Mouse (Mus musculus): ENCODE measurements around the gene Ankrd39. TPM values are rescaled to one million over a fixed set of nuclear protein-coding genes. Genes with fewer than 3 reads are reported as not detected.
A peak's percentile ranks its signal among the peaks of the same experiment; 100 is the strongest.

Ankrd39 gene
- polyA plus RNA-seq, 1 experiment from 2014 or later = 32.5 TPM

DNA sequence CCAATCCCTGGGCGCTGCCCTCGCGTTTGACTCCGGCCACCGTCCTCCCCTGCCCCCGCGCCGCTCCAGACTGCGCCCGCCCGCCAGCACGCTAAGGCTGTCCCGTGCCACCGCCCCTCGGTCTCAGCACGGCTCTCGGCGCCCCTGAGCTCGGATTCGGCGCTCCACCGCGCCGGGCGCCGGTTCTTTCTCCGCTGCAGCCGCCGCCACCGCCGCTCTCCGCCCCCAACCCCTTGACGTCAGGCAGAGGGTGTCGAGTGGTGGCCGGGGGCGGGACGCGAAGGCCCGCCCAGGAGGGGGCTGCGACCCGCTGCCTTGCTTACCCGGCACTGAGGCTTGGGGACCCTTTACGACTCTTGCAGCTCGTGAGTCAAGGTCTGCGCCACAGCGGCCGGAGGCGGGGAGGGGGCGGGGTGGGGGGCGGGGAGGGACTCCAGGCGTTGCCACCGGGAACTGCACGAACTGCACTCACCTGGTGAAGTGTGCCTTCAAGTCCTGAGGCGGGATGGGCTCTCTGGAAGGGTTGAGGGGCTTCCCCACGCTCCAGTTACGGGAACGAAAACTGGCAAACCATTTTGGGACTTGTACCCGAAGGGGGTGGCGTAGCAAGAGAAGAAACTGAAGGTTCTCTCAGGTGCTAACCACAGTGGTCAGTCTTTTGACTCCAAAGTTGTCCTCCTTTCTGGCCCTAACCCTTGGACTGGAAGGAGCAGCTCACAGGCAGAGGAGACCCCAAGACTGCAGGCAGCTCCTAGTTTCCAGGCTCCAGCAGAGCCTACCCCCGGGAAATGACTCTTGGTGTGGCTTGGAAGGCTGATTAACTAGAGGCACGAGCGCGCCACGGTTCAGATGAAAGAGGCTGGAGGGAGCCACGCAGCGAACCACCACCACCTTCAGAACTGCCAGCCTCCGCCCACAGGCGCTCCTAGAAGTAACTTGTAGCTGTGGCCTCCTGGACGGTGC, 11.1 kb upstream of the Ankrd39 start, which contains the start of gene Sema4c:
TSS of gene Sema4c (minus strand) at position 319 of the 963 bp plus-strand sequence.
- peaks cover 43% of the 10 kb centered on the region for H3K4me1 ChIP-seq (ENCODE audit: control insufficient read depth, insufficient read depth, low read length)
- peak; percentile 45 for ATAC-seq (replicated peaks; ENCODE audit: extremely low read depth, insufficient read depth, low FRiP score)
- 1% methylated on average over 69 of the region's 69 CpGs for WGBS

DNA sequence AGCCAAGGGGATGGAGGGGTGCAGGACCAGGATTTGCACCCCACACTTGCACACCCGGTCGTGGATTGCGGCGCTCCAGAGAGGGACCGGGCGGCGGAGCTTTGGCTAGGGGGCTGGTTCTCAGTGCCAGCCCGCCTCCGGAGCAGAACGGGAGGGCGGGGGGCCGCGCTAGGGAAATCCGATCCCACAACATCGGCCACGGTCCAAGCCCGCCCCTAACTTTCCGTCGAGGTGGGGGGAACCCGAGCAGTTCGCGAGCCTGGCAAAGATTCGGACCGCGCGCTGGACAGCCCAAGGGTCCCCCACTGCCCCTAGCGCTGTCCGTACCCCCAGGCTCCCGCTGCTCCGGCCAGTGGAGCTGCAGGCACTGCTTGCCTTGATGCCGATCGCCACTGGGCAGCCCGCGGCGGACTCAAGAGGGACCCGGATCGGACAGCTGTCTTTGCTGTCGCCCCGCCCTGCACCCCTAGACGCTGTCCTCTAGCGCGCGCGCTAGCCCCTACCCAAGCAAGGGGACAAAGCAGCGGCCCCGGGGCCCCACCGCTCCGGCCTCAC, 10.3 kb upstream of the Ankrd39 start:
- Histone ChIP-seq H3K4me1 (ENCODE audit: control insufficient read depth, insufficient read depth, low read length) (peaks cover 43% of the 10 kb centered on the region), H3K9ac (ENCODE audit: low read length) (peak overlapping the region; percentile 98)
- WGBS = 0% methylated on average over 44 of the region's 48 CpGs

More for the DNA sequence above, 11.1 kb upstream of the Ankrd39 start, which contains the start of gene Sema4c:
- Histone ChIP-seq H3K27me3 (ENCODE audit: control insufficient read depth, insufficient read depth, low read length) (no peaks in the 10 kb centered on the region), H3K36me3 (ENCODE audit: control insufficient read depth, insufficient read depth) (peaks cover 9% of the 10 kb centered on the region), H3K4me3 (ENCODE audit: low read length) (peak within 1 kb of the TSS; percentile 90), H3K4me2 (ENCODE audit: low read depth, low read length) (peak within 1 kb of the TSS; percentile 73), H3K9ac (ENCODE audit: low read length) (peak within 1 kb of the TSS; percentile 98), H3K27ac (ENCODE audit: low read length) (peak within 1 kb of the TSS; percentile 98), H3K9me3 (replicated peaks; ENCODE audit: control insufficient read depth, low read length) (no peaks in the 10 kb centered on the region)

DNA sequence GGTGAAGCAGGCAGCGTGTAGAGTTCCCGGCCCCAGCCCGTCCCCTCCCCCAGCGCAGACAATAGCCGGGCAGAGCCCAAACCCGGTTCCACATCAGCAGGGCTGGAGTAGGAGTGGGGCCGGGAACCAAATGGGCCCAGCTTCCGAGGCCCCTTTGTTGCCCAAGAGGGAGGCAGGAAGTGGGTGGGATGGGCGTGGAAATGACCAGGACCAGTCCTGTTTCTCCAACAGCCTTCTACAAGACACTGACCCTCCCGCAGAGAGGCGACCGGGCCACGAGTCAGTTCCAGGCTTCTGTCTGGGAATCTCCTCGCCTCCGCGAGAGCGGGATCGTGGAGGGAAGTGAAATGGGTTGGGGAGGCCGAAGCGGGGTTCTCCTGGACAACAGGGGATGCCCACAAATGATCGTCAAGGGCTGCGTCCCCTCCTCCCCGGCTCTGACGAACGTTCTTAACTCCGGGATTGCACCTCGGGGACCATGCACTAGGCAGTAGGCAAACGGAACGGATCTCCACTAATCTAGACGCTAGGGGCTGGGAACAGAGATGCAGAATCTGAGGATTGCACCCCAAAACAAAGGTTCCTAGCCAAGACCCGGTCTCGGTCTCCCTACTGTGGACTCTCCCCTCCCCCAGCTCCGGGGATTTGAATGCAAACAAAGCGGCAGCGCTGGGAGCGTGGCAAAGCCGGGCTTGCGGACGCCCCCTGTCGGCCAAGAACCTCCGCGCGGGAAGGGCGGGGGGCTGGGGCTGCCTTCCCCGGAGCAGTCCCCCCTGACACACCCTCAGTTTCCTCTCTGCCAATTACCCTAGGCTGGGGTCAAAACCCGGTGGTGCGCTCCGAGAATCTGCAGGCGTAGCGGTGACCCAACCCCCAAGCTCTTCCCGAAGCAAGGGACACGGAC, 9.6 kb upstream of the Ankrd39 start:
- Histone ChIP-seq H3K27ac (ENCODE audit: low read length) (peak overlapping the region; percentile 98), H3K27me3 (ENCODE audit: control insufficient read depth, insufficient read depth, low read length) (no peaks in the 10 kb centered on the region), H3K9me3 (replicated peaks; ENCODE audit: control insufficient read depth, low read length) (no peaks in the 10 kb centered on the region), H3K4me2 (ENCODE audit: low read depth, low read length) (peak overlapping the region; percentile 73), H3K9ac (ENCODE audit: low read length) (peak overlapping the region; percentile 98), H3K4me3 (ENCODE audit: low read length) (peak overlapping the region; percentile 90), H3K4me1 (ENCODE audit: control insufficient read depth, insufficient read depth, low read length) (peaks cover 38% of the 10 kb centered on the region), H3K36me3 (ENCODE audit: control insufficient read depth, insufficient read depth) (peaks cover 24% of the 10 kb centered on the region)
- WGBS = under 1% methylated on average over 52 of the region's 52 CpGs
- ATAC-seq (replicated peaks; ENCODE audit: extremely low read depth, insufficient read depth, low FRiP score) = peak; percentile 66

More for the DNA sequence above, 10.3 kb upstream of the Ankrd39 start:
- H3K27ac ChIP-seq (ENCODE audit: low read length) = peak overlapping the region; percentile 98
- H3K9me3 ChIP-seq (replicated peaks; ENCODE audit: control insufficient read depth, low read length) = no peaks in the 10 kb centered on the region
- H3K27me3 ChIP-seq (ENCODE audit: control insufficient read depth, insufficient read depth, low read length) = no peaks in the 10 kb centered on the region
- peaks cover 17% of the 10 kb centered on the region for H3K36me3 ChIP-seq (ENCODE audit: control insufficient read depth, insufficient read depth)
- peak overlapping the region; percentile 73 for H3K4me2 ChIP-seq (ENCODE audit: low read depth, low read length)
- peak overlapping the region; percentile 90 for H3K4me3 ChIP-seq (ENCODE audit: low read length)
- ATAC-seq (replicated peaks; ENCODE audit: extremely low read depth, insufficient read depth, low FRiP score) = peak; percentile 76

DNA sequence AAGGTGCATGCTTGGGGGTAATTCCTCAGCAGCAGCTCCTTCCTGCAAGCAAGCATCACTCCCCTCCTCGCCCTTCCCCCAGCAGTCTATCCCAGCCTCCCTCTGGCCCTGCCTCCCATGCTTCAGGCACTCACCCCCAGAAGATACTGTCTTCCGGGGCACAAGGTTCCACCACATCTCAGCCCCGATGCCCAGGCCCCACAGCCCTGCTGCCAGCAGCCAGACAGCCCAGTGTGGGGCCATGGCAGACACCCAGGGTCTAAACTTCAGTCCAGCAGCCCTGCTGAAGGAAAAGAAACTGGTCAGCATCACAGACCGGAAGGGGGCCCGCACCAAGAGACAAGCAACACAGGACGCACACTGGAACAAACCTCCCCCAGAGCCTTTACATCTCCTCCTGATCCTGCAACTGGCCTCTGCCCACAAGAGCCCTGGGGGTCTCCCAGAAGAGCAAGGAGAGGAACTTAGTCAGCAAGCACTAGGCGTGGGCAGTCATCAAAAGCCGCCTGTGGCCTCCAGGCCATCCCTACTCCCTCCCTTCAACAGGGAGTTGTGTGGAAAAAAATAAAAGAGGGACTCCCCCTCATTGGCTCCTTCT, 8.7 kb upstream of the Ankrd39 start:
- H3K36me3 ChIP-seq (ENCODE audit: control insufficient read depth, insufficient read depth) = peaks cover 32% of the 10 kb centered on the region
- peak overlapping the region; percentile 98 for H3K27ac ChIP-seq (ENCODE audit: low read length)
- H3K9me3 ChIP-seq (replicated peaks; ENCODE audit: control insufficient read depth, low read length) = no peaks in the 10 kb centered on the region
- H3K4me3 ChIP-seq (ENCODE audit: low read length) = peak overlapping the region; percentile 90
- peak overlapping the region; percentile 73 for H3K4me2 ChIP-seq (ENCODE audit: low read depth, low read length)
- H3K27me3 ChIP-seq (ENCODE audit: control insufficient read depth, insufficient read depth, low read length) = no peaks in the 10 kb centered on the region
- H3K9ac ChIP-seq (ENCODE audit: low read length) = peak overlapping the region; percentile 98
- ATAC-seq (replicated peaks; ENCODE audit: extremely low read depth, insufficient read depth, low FRiP score) = no peak
- peaks cover 36% of the 10 kb centered on the region for H3K4me1 ChIP-seq (ENCODE audit: control insufficient read depth, insufficient read depth, low read length)
- WGBS = 7% methylated on average over 8 of the region's 8 CpGs

DNA sequence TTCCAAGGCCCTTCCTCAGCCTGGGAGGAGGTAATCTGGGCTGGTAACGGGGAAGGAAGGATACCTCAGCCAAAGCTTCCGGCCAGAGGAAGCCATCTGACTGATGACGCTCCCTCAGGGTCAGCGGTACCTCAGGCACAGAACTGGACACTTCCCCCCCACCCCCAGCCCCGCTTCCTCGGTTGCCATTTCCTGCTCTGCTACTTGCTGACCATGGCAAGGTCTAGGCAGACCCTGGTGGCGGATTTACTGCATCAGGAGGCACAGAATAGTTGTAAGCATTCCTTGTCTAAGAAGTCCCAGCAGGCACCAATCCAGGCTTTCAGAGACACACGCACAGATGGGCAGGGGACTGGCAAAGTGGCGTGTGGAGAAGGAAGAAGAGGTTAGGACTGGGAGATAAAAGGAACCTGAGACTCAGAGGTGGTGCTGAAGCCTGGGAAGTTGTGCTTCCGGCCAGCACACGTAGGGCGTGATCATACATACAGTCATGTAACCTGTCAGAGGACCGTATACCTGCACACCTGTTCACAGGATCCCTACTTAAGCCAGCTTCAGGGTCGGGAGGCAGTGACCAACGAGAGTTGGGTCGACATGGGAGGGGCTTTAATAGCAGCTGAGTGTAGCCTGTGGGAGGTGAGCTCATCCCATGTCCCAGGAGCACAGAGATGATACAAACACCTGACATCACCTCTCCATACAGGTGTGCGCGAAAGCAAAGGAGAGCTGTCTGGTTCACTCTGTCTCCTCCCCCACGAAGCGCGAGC, 7.6 kb upstream of the Ankrd39 start:
- Histone ChIP-seq H3K4me2 (ENCODE audit: low read depth, low read length) (peak overlapping the region; percentile 73), H3K27me3 (ENCODE audit: control insufficient read depth, insufficient read depth, low read length) (no peaks in the 10 kb centered on the region), H3K9ac (ENCODE audit: low read length) (no peak overlapping the region), H3K4me1 (ENCODE audit: control insufficient read depth, insufficient read depth, low read length) (peaks cover 31% of the 10 kb centered on the region), H3K4me3 (ENCODE audit: low read length) (0 out of 2 replicates have a peak overlapping the region, but pooled peaks have one; percentile 90), H3K36me3 (ENCODE audit: control insufficient read depth, insufficient read depth) (peaks cover 40% of the 10 kb centered on the region), H3K27ac (ENCODE audit: low read length) (peak overlapping the region; percentile 41), H3K9me3 (replicated peaks; ENCODE audit: control insufficient read depth, low read length) (no peaks in the 10 kb centered on the region)
- WGBS = 65% methylated on average over 21 of the region's 21 CpGs
- no peak for ATAC-seq (replicated peaks; ENCODE audit: extremely low read depth, insufficient read depth, low FRiP score)

DNA sequence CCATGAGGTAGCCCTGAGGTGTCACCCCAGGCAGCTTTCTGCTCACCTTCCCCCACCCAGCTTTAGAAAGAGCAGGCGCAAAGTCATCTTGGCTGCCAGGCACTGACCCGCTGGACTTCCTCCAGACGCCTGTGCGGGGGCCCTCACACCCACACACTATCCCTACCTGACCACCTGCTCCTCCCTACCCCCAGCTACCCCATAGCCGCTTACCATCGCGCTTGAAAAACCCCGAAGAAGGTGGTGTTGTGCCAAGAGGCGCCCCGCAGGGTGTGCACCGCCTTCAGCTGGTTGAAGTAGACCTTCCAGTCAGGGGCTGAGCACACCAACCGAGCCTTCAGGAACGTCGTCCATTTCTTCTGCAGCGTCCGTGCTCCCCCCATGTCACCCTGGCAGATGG, 5.3 kb upstream of the Ankrd39 start:
- Histone ChIP-seq H3K27me3 (ENCODE audit: control insufficient read depth, insufficient read depth, low read length) (no peaks in the 10 kb centered on the region), H3K27ac (ENCODE audit: low read length) (no peak overlapping the region), H3K4me2 (ENCODE audit: low read depth, low read length) (no peak overlapping the region), H3K9ac (ENCODE audit: low read length) (no peak overlapping the region), H3K4me3 (ENCODE audit: low read length) (no peak overlapping the region), H3K9me3 (replicated peaks; ENCODE audit: control insufficient read depth, low read length) (no peaks in the 10 kb centered on the region), H3K36me3 (ENCODE audit: control insufficient read depth, insufficient read depth) (peaks cover 48% of the 10 kb centered on the region), H3K4me1 (ENCODE audit: control insufficient read depth, insufficient read depth, low read length) (peaks cover 32% of the 10 kb centered on the region)
- no peak for ATAC-seq (replicated peaks; ENCODE audit: extremely low read depth, insufficient read depth, low FRiP score)
- WGBS = 88% methylated on average over 16 of the region's 16 CpGs

DNA sequence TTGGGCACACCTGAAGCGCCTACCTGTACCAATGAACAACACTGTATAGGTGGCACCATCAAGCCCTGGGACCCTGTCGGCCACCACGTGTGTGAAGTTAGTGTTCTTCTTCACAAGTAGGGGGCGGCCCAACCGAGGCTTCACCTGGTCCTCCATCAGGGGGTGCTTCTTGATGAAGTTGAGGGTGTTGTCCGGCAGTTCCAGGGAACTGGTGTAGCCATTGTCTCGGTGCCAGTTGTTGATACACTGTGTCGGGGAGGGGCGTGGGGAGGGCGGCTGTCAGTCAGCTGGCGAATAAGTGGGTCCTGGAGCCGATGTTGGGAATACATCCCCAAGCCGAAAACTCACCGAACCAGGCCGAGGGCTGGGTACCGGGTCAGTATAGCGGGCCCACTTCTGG, 4.7 kb upstream of the Ankrd39 start:
- Histone ChIP-seq H3K4me1 (ENCODE audit: control insufficient read depth, insufficient read depth, low read length) (peaks cover 34% of the 10 kb centered on the region), H3K36me3 (ENCODE audit: control insufficient read depth, insufficient read depth) (peaks cover 48% of the 10 kb centered on the region), H3K27ac (ENCODE audit: low read length) (no peak overlapping the region), H3K4me3 (ENCODE audit: low read length) (no peak overlapping the region), H3K4me2 (ENCODE audit: low read depth, low read length) (no peak overlapping the region), H3K9me3 (replicated peaks; ENCODE audit: control insufficient read depth, low read length) (no peaks in the 10 kb centered on the region), H3K27me3 (ENCODE audit: control insufficient read depth, insufficient read depth, low read length) (no peaks in the 10 kb centered on the region), H3K9ac (ENCODE audit: low read length) (no peak overlapping the region)
- WGBS = 81% methylated on average over 17 of the region's 17 CpGs
- no peak for ATAC-seq (replicated peaks; ENCODE audit: extremely low read depth, insufficient read depth, low FRiP score)
